Comparison of ENCODE assay signal across 1 mouse cellular context in genomic region chr8:13353155-13353833, GRCm38 (mm10).
TF ChIP-seq lines count a peak whose summit lies in the region.

No protein-coding gene starts in this region.

TF ChIP-seq in MEL, 35 proteins besides CTCF, POLR2A, EP300 and RAD21 (continued from another document):
- no peak for TF ChIP-seq E2F4 (IDR thresholded peaks at IDR 0.05; ENCODE audit: borderline replicate concordance, low read depth, low read length)
- peak; percentile 78 for TF ChIP-seq SIN3A (IDR thresholded peaks at IDR 0.05; ENCODE audit: low read length)
- no peak for TF ChIP-seq GABPA (IDR thresholded peaks at IDR 0.05; ENCODE audit: low read depth, low read length)
- peak; percentile 23; the same call in 1 of the 2 replicates for TF ChIP-seq TBP (IDR thresholded peaks at IDR 0.05; ENCODE audit: low read depth, low read length)
- TF ChIP-seq ZMIZ1 (IDR thresholded peaks at IDR 0.05; ENCODE audit: low read depth, low read length): no peak
- TF ChIP-seq BHLHE40 (IDR thresholded peaks at IDR 0.05; ENCODE audit: borderline replicate concordance, low read depth, low read length): no peak
- no peak for TF ChIP-seq SMC3 (IDR thresholded peaks at IDR 0.05; ENCODE audit: low read depth, low read length)
- TF ChIP-seq ZKSCAN1 (IDR thresholded peaks at IDR 0.05; ENCODE audit: low read depth, low read length): no peak
- no peak for TF ChIP-seq NRF1 (IDR thresholded peaks at IDR 0.05; ENCODE audit: insufficient read depth, low read depth, low read length, poor library complexity, severe bottlenecking)
